Mouse (Mus musculus) kidney, postnatal 14 days (tissue): Measurements from ENCODE around the gene Sct.

Source experiments
- DNase-seq: peaks from one replicate; pipeline ENCODE4 v3.0.0; 2022; ENCODE audit warnings: mixed read lengths

The Sct gene

DNA sequence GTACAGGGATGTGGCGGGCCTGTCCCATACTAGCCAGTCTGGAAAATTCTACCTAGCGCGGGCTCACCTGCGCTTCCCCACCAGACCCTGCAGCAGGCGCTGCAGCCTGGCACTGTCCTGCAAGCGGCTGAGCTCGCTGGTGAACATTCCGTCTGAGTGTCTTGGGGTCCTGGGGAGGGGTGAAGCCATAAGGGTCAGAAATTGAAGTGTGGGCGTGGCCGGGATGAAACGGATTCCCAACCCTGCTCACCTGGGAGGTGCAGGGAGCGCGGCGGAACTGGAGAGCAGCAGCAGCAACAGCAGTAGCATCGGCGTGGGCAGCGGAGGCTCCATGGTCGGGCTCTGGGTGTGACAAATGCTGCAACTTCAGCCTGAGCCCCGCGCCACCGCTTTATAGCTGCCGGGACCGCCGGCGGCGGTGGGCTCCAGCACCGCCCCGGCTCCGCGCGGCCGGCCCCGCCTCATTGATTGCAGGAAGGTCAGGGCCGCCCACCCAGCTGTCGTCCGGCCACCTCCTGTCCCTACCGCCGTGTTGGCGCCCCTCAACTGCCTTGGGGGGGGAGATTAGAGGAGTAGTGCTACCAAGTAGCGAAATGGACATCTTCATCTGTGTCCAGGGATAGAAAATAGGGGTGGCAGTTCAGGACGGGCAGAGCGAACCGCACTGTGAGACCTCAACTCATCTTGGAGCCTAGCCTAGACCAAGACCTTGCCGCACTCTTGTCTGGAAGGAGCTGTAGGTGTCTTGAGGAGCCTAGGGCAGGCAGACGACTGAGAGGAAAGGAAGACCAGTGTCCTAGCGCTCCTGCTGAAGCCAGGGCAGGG lies at the start of gene Sct:
TSS of gene Sct (minus strand) at position 368 of the 825 bp plus-strand sequence.
- DNase-seq = peak; percentile 60

DNA sequence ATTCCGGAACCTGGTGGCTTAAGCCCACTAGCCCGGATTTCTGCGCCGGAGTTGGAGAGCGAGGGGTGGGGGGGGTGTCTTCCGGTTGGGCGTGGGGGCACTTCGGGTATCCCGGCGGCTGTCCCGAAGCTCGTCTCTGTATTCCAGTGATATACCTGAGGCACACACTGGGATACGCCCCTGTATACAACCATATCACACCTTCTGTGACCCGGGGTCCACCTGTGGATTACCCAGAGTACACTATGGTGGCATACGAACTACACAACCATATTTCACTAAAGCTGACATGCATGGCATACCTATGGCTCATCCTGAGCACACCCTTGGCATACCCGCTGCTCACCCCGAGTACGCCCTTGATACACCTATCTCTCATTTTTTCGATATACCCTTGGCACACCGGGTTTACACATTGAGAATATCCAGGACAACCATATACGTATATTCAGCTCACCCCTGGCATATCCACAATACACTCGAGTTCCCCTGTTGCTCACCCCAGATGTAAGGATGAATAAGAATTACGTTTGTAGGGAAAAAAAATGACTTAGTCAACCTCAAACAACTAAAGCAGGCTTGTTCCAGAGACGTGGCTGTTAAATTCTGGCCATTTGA lies 49.5 kb upstream of the Sct start:
- DNase-seq = no peak

DNA sequence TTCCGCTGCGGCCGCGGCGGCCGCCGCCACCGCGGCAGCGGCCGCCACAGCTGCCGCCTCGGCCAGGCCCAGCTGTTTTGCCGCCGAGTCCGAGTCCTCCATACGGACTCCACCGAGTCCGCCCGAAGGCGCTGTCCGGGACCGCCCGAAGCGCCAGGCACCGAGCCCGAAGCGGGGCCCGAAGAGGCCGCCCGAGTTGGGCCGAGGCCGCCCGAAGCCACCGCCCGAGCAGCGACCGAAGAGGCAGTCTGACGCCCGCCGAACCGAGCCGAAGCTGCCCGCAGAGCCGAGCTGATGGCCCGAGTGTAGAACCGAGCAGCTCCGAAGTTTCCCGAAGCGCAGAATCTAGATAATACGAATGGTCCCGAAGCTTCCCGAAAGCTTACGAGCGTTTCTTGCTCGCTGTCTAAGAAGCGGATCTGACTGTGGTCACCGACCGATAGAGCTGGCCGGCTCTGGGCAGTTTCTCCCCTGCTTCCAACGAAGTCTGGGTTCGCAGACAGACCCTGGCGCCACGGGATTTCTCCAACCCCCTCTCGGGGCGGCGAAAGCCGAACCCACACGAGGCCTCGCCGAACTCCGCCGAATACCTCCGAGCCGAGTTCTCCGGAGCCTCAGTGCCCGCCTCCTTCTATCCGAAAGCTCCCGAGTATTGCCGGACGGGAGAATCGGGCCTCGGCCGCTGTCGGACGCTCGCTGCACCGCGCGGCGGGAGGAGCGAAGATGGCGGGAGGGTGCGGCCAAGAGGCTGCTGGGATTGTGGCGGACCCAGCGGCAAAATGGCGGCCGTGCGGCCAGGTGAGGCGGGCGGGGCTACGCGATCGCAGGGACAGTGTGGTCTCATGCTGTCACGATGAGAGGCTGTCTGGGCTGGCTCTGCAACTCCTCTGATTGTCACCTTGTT lies 48.8 kb upstream of the Sct start, which contains the start of the genes Deaf1 and Tmem80:
TSS of gene Deaf1 (minus strand) at position 222 of the 904 bp plus-strand sequence.
TSS of gene Tmem80 (plus strand) at position 271 of the 904 bp plus-strand sequence.
- DNase-seq = peak; percentile 100

DNA sequence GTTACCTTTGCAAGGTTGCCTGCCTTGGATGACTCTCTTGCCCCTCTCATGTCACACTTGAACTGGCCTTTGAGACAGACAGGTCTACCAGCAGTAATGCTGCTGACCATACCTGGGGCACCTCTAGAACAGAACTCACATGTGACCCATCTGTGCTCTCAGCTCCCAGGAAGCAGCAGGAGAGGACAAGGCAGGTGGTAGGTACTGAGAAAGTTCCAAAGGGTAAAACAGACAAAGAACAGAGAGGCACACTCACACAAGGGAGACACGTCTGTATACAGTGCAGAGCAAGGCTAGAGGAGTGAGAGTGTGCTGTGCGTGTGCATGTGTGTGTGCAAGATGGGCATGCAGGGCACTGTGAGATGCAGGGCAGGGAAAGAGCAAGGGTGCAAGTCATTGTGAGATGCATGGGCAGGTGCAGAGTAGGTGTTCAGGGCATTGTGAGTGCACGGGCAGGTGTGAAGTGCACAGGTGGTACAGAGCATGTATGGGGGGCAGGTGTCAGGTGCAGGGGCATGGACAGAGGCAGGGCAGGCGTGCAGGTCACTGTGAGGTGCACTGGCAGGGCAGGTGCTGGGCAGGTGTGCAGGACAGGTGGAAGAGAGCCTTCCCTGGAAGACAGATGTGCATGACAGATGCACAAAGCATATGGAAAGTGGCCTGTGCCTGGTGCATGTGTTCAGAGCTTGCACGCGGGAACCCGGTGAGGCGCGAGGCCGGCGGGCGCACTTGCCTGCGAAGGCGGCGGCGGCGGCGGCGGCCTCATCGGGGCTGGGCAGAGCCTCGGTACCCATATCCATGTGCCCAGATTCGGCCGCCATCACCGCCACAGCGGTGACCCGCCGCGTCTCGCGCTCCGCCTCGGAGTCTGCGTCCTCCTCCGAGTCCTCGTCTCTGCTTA lies 47.9 kb upstream of the Sct start:
- DNase-seq = no peak

DNA sequence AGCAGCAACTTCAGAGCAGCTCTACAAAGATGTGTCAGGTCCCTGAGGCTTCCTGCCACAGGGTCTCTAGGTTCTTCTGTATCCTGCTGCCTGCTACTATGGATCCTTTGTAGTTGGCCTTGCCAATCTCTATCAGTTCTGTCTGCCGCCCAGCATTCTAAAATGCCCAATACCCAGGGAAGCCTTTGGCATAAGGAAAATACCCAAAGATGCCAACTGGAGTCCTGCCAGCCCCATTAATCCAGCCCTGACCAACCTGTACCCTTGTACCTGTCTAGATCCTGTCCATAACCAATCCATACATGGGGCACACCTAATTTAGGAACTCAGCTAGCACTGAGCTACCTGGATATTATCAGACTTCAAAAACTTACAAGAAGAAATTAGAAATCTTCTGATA lies 45.8 kb upstream of the Sct start:
- DNase-seq = peak; percentile 34

DNA sequence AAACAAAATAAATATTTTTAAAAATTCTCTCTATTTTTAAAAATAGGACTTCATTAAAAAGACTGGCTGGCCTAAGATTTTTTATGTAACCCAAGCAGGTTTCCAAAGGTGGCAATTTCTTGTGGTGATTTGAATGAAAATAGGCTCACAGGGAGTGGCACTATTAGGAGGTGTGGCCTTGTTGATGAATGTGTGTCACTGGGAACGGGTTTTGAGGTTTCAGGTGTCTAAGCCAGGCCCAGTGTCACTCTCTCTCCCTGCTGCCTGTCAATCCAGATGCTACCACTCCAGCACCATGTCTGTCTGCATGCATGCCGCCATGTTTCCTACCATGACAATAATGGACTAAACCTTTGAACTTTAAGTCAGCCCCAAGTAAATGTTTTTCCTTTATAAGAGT lies 40.5 kb upstream of the Sct start:
- no peak for DNase-seq

DNA sequence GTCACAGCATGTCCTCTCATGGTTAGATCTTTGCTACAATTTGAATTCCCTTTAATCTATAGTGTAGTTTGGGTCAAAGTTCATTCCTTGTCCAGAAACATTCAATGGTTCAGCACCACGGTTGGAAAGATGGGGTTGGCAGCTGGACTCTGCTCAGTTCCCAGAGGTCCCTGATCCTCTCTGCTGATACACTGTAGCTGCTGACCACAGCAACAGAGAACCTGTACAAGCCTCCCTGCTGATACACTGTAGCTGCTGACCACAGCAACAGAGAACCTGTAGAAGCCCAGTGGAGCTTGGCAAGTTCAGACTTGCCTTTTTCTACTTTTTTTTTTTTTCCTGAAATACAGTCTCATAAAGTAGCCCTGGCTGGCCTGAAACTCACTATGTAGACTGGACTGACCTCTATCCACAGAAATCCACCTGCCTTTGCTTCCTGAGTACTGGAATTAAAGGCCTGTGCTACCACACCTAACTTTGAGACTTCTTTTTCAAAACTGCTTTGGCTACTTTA lies 38.7 kb upstream of the Sct start:
- peak; percentile 27 for DNase-seq

DNA sequence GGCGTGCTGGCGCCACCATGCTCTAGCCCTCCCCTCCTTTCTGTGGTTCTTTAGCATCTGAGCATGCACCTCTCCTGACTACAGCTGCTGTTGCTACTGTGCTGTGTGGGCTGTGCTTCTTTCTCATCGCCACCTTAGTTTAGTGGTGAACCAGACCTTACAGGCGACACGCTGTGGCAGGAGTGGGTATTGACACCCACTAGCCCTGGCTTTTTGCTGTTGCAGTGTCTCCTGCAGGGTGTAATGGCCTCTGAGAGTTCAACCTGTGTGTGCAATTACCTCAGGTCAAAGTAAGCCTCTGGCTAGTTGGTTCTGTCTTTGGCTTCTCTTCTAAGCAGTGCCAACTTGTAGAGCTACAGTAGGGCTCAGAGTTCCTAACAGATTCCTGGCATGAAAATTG lies 37.0 kb upstream of the Sct start:
- peak; percentile 79 for DNase-seq

DNA sequence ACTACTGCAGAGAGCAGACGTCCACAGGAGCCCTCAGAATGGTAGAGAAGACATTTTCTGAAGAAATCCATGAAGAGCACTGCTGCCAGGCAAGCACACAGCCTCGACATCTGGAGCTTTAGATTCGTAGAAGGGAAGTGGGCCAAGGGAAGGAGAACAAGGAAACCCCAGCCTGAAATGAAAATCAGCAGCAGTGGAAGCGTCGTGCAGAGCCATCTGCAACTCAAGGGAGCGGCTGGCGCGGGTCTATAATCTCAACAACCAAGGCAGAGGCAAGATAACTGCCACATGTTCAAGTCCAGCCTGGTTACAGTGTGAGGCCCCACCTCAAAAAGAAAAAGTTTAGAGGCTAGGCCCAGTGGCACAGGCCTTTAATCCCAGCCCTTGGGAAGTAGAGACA lies 36.1 kb upstream of the Sct start:
- no peak for DNase-seq

DNA sequence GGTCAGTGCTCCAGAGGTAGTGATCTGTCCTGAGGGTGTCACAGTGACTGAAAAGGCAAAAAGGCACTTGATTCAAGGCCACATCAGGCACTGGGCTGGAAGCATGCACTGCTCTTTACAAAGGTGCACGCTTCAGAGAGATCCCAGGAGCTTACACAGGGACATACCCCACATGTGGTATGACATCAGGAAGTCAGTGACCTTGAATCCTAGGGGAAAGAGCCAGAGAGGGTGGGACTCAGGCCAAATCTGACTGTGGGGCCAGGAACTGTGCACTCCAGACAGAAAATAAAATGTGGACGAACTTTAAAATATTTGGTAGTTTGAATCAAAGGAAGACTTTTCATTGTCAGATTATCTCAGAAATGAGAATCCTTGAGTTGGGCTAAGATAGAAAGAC lies 35.5 kb upstream of the Sct start:
- no peak for DNase-seq

DNA sequence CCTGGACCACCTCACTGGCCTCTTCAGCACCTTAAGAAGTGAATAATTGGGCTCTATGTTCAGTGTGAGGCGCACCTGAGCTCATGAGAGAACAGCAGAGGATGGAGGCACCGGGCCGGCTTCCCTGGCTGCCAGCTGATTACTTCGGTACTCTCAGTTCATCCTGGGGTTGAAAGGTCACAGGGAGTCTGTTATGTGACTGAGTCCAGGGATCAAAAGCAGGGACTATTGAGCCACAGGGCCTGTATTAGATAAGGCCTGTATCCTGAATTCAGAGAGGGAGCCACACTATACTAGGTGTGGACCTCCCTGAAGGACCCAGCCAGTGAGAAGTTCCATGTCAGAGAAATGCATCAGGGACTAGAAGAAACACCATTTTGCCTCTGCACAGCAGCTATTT lies 25.6 kb upstream of the Sct start:
- no peak for DNase-seq

DNA sequence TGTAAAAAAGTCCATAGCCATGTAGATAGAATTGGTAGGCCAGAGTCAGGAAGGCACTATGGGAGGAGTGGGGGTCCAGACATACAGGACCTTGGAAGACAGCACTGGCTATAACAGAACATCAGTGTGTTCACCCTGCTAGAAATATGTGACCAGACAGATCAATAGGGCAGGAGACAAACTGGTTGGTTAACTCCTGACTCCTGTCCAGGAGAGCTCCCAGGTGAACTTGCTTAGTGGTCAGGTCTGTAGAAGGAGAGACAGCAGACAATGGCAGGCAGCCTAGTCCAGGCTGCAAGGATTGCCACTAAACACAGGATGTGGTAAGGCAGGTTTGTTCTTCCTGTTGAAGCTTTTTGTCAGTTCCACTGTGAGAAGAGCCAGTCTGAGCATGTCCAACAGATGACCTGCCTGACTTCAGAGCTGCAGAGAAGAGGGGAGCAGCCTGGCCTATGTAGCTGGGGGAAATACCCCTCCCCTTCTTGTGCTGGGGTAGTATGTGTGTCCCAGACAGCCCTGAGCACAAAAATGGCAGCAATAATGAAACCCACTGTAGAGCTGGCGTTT lies 23.9 kb upstream of the Sct start:
- DNase-seq = no peak

DNA sequence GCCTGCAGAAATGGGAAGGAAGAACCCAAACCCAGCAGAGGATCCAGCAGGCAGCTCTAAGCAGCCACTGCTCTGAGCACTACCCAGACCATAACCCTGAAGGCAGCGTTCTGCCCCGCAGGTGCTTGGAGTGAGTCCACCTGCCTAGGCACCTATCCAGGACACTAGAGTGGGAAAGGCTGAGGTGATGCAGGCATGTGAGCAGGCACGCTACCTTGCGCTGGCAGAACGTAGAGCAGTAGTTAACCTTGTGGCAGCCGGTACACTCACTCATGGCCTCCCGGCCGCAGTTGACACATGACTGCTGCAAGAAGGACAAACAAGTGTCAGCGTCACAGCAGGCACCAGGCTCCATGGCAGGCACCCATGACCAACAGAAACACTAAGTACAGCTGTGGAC lies 22.5 kb upstream of the Sct start:
- DNase-seq = no peak

DNA sequence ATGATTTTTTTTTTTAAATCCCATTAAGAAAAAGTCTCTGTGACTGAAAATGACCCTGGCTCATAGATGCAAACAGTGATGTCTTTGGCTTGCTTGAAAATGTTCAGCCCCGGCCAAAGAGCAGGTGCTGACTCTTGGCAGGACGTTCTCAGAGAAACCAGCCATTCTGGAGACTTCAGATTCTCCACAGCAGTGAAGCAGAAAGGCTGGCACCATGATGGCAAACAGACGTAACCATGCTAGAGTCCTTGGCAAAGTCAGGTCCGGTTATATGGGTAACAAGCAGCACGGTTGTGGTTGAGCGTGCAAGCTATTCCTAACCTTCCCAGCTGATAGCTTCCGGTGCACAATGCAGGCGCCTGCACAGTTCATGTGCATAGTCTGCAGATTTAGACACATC lies 20.2 kb upstream of the Sct start:
- DNase-seq = no peak

DNA sequence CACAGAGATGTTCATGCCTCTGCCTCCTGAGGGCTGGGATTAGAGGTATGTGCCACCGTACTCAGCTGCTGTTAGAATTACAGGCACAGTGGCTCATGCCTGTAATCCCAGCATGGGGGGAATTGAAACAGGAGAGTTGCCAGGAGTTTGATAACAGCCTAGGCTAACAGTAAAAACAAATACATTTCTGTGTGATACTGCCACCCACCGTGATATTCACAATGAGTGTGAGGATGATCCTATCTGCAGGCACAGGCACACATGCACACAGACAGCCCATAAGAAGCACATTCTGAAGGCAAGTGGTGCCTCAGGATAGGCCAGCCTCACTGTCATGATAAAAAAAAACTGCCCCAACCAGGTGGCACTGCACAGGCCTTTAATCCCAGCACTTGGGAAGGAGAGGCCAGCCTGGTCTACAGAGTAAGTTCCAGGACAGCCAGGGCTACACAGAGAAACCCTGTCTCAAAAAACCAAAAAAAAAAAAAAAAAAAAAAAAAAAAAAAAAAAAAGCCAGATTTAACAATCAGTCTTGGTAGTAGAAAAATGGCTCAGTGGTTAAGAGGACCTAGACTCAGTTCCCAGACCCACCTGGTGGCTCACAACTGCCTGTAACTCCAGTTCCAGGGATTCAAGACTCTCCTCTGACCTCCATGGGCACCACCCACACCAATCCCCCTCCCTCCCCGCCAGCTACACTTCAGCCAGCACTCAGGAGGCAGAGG lies 19.2 kb upstream of the Sct start:
- DNase-seq = no peak

DNA sequence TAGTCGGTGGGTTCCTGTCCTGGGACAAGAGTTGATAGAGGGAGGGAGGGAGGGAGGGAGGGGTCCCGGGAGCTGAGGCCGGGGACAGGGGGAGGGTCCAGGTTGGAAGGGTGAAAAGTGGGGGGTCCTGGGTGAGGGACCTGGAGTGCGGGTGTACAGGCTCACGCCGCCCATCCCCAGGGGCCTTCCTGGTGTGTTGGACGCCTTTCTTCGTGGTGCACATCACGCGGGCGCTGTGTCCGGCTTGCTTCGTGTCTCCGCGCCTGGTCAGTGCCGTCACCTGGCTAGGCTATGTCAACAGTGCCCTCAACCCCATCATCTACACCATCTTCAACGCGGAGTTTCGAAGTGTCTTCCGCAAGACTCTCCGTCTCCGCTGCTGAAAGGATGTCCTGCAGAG lies 15.5 kb upstream of the Sct start:
- DNase-seq = no peak

DNA sequence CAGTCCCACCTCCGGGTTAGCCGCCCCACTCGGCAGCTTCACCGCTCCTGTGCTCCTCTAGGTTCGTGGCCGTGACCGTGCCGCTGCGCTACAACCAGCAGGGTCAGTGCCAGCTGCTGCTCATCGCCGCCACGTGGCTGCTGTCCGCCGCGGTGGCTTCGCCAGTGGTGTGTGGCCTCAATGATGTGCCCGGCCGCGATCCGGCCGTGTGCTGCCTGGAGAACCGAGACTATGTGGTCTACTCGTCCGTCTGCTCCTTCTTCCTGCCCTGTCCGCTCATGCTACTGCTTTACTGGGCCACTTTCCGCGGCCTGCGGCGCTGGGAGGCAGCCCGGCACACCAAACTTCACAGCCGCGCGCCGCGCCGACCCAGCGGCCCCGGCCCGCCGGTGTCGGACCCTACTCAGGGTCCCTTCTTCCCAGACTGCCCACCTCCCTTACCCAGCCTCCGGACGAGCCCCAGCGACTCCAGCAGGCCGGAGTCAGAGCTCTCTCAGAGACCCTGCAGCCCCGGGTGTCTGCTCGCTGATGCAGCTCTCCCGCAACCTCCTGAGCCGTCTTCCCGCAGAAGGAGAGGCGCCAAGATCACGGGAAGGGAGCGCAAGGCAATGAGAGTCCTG lies 15.0 kb upstream of the Sct start:
- peak; percentile 37 for DNase-seq

DNA sequence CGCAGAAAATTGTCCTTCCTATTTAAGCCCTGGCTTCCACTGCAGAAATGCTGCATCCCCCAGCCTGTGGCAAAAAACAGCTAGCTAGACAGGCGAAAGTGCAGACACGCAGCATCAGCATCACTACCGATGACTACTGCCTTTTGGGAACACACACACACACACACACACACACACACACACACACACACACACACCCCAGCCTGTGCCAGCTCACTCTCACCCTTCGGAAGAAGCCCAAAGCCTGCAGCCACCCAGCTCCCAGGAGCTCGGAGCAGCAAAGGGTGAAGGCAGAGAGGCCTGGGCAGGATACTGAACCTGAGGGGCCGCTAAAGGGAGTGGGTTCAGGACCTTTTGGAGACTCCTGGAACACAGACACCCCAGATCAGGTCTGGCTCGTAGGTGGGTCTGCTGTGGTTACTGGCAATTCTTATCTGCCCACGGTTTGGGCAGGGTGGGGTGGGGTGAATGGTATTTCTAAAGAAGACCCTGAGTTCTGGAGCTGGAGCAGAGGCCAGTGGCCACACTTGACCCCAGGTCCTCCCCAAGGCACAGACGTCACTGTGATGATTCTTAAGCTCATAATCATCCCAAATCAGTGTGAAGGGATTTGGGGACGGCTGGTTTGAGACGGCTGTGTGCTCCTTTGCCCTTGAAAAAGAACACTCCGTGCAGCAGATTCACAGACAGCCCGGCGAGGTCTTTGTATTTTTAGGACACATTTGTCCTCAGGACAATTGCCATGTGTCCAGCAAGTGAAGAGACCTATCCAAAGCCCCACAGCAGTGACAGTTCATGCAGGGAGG lies 13.9 kb upstream of the Sct start:
- no peak for DNase-seq

DNA sequence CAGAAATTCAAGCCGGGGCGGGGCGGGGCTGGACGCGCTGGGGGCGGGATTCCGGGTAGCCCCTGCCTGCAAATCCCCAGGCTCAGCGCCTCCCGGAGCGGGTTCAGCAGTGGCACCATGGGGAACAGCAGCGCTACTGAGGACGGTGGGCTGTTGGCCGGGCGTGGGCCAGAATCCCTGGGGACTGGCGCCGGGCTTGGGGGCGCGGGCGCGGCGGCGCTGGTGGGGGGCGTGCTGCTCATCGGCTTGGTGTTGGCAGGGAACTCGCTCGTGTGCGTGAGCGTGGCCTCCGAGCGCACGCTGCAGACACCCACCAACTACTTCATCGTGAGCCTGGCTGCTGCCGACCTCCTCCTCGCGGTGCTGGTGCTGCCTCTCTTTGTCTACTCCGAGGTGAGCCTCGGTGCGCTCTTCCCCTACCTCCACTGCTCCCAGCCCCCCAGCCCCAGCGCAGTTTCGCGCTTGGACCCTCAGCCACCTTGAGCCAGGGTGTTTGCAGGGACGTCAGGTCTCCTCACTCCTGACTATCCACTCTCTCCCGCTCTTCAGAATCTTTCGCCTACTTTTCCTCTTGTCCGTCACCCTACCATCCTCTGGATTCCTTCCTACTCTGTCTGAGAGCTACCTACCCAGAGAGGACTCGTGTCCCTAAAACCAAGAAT lies 13.1 kb upstream of the Sct start, which contains the start of gene Drd4:
TSS of gene Drd4 (plus strand) at position 86 of the 662 bp plus-strand sequence.
- DNase-seq = peak; percentile 32
